Mouse (Mus musculus) olfactory bulb, adult 2 months (tissue): ENCODE results near the gene Rhox4d.
"Not testable (repeated sequence)": the region's sequence is repeated elsewhere in the genome, so short reads cannot be mapped to it uniquely, and the experiment has no call there.

Experiments
- CTCF ChIP-seq: fragments of 200-500 bp; IDR thresholded peaks from 2 replicates; pipeline ENCODE4 v1.5.1; 2012; ENCODE audit warnings: low read depth, mild to moderate bottlenecking, low read length, moderate library complexity; ENCODE audit not compliant: insufficient read depth
- POLR2A ChIP-seq: fragments of 200-500 bp; IDR thresholded peaks from 2 replicates; pipeline ENCODE4 v1.6.1; 2012; ENCODE audit warnings: mild to moderate bottlenecking, low read depth, low read length, moderate library complexity; ENCODE audit not compliant: insufficient read depth

GRCm38 (mm10) chrX:37480037-37480436 is 34.1 kb upstream of the Rhox4d start, which contains the start of gene Rhox4c:
- TF ChIP-seq CTCF, POLR2A: not testable (repeated sequence)
